Mouse (Mus musculus) E14TG2a.4 (cell line): Measurements from ENCODE around the gene Sik3.

Experiments used
- CTCF ChIP-seq: conservative IDR thresholded peaks from 2 replicates; pipeline ENCODE4 v1.5.1; 2014; ENCODE audit warnings: low read length
- NANOG ChIP-seq: IDR thresholded peaks from 2 replicates; pipeline ENCODE4 v1.6.1; 2014; ENCODE audit warnings: borderline replicate concordance, low read length, mixed read lengths

DNA sequence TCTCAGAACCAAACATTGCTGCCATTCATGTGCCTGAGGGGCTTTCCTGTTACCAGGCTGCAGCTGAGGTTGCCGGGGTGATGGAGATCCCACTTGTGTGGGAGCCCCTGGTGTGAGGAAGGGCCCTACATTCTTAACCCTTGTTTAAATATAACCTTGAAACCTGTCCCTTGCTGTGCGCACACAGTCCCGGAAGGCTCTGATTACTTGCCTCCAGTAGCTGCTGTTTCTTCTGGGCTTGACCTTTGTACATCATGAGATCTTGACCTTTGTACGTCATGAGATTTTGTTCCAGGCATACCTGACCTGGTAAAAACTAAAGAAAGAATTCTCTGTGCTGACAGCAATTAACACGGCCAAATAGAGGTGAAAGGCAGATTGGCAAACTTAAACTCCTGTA is 114.7 kb downstream of the Sik3 start:
- TF ChIP-seq CTCF (no peak), NANOG (no peak)
